Mouse (Mus musculus) cerebellum, adult 18-20 months (tissue): ENCODE measurements around the gene Defb9.
"Not testable (repeated sequence)": the region's sequence is repeated elsewhere in the genome, so short reads cannot be mapped to it uniquely, and the experiment has no call there.

Source experiments
- DNase-seq, 2 experiments: peaks; one replicate each; pipeline ENCODE4 v3.0.0; 2021

Gene Defb9

GRCm38 (mm10) chr8:21885321-21885720, at the start of gene Defb9:
Gene Defb9, minus strand, starts transcription at chr8:21885421.
- DNase-seq = not testable (repeated sequence)

- no peak for DNase-seq
Measured at GRCm38 (mm10) chr8:21932610-21933009, 47.4 kb upstream of the Defb9 start, which contains the start of gene Defb15. Gene Defb15, minus strand, starts transcription at chr8:21932710.

- DNase-seq = not testable (repeated sequence)
Measured at GRCm38 (mm10) chr8:21930754-21931153, 45.5 kb upstream of the Defb9 start.

- DNase-seq = no peak
Measured at GRCm38 (mm10) chr8:21915625-21916024, 30.4 kb upstream of the Defb9 start.

GRCm38 (mm10) chr8:21912554-21912953, 27.3 kb upstream of the Defb9 start:
- no peak for DNase-seq

GRCm38 (mm10) chr8:21911931-21912330, 26.7 kb upstream of the Defb9 start:
- DNase-seq = no peak

GRCm38 (mm10) chr8:21906290-21906689, 21.1 kb upstream of the Defb9 start, which contains the start of gene Defb11:
Gene Defb11, minus strand, starts transcription at chr8:21906412.
- DNase-seq = not testable (repeated sequence)

- not testable (repeated sequence) for DNase-seq
Measured at GRCm38 (mm10) chr8:21858586-21858985, 26.6 kb downstream of the Defb9 start, which contains the start of gene Defb10. Gene Defb10, plus strand, starts transcription at chr8:21858901.
